Mouse (Mus musculus): ENCODE measurements around the gene Mxd1. TPM values are rescaled to one million over a fixed set of nuclear protein-coding genes. Genes with fewer than 3 reads are reported as not detected.

Mxd1 gene
- total RNA-seq, 4 experiments from 2014 or later, result 2.8 to 4.0 (median 3.2) TPM

DNA sequence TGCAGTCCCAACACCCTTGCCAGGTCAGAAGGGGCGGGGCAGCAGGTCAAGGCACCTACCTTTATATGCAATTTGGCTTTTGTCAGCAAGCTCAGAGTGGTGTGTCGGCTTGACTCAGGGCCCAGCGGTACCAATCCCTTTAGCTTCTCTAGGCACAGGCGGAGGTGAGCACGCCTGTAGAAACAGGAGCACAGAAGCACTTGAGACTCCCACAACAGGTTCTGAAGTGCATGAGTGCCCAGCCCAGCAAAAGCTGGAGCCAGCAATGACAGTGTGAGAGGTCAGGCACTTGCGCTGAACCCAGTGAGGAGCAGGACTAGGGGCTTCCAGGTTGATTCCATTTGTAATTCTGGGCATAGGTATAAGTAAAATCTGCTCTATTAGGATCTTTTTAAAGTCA is 15.9 kb downstream of the Mxd1 start:
- no peak for DNase-seq (ENCODE audit: low spot score in 2 of 2)

DNA sequence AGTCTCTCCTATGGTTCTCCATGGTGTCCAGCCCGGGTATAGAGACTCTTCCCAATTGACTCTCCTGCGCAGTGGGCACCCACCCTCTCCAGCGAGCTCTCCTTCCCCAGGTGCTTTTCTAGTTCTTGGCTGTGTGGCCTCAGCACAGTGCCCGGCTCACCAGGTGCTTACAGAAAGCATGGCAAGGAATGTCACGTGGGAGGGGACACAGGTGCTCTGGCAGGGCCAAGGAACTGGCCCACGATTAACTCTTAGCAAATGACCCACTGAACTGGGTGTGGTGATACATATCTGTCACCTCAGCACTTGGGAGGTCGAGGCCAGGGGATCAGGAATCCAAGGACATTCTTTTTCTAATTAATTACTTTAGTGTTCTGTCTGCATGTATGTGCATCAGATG is 22.8 kb downstream of the Mxd1 start:
- DNase-seq (ENCODE audit: low spot score in 2 of 2), result no peak

DNA sequence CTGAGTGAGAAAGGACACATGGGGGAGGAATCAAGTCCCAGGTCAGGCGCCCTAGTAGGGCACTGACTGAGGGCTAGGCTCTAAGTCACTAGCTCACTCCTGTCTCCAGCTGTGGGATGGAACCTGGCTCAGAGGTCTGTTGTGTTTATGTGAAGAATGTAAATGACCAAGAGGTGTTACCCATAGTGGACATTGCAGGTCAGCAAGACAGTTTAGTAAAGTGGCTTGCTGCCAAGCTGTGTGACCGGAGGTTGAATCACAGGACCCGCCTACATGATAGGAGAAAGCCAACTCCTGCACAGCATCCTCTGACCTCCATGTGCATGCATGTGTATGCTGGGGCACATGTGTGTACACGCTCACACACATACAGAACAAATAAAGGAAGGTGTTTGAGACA is 23.4 kb downstream of the Mxd1 start:
- no peak for DNase-seq (ENCODE audit: low spot score in 2 of 2)

DNA sequence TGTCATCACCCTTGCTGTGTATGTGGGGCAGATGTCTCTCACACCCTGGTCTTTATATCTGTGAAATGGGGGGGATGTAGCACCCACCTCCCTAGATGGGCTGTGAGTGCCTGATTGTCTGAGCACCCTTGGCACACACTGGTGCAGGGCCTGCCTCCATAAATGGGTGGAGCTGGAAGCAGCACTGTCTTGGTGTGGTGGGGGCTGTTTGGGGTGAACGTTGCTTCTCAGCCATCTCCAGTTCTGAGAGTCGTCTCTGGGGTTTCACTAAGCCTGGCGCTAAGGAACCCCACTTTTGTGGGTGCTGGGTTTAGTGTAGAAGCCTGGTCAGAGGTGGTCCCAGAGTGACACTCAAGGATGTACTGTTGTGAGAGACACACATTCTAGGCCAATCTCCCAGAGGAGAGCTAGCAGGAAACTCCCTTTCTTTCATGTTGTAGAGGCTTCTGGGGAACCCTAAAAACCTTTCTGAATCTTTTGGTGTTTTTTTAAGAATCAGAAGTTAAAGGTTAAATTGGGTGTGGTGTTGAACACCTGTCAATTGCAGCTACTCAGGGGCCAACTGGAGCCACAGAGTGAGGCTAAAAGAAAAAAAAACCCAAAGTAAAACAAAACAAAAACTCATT is 24.1 kb downstream of the Mxd1 start:
- DNase-seq (ENCODE audit: low spot score in 2 of 2), result no peak

DNA sequence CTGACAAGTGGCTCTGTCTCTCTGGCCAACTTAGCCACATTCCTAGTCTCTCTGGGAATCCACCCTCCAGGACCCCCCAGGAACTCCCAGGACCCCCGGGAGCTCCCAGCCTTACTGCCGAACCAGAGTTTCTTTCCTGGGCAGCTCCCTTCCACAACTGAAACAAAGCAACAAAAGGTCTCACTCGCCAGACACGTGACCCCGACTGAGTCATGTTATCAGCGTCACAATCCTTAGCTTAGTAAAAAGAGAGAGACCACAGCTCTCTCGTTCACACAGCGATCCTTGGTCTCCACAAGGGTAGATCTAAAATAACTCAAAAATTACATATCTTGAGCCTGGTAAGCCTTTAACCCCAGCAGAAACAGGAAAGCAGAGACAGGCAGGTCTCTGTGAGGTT is 27.2 kb downstream of the Mxd1 start:
- no peak for DNase-seq (ENCODE audit: low spot score in 2 of 2)

DNA sequence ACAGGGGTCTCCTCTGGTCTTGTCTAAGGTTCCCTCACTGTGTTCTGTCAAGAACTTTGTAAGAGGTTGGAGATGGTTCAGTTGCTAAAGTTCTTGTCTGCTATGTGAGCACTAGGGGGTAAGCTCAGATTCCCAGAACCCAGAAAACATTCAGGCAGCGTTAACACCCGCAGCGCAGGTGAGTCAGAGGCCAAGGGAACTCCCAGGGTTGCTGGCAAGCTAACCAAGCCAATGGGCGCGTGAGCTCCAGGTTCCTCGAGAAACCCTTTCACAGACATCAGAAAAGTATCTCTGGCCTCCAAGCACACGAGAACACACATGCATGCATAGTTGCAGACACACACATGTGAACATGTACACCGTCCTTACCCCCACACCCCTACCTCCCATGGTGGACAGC is 28.2 kb downstream of the Mxd1 start:
- DNase-seq (ENCODE audit: low spot score in 2 of 2), result no peak

DNA sequence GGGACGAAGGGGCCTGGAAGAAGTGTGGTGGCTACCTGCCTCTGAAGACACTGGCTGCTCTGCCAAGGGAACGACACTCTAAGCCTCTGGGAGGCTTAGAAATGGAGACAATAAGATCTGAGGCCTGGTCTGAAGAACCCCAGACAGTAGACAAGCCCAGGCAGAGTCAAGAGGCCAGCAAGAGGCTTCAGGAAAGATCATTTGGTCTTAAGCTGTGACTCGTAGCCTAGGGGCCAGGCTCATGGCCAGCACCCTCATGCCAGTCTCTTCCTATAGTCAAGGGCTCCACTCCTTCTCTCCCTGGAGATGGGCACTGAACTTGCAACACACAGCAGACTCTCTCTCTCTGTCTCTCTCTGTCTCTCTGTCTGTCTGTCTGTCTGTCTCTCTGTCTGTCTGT is 28.8 kb downstream of the Mxd1 start:
- DNase-seq (ENCODE audit: low spot score in 2 of 2), result no peak

DNA sequence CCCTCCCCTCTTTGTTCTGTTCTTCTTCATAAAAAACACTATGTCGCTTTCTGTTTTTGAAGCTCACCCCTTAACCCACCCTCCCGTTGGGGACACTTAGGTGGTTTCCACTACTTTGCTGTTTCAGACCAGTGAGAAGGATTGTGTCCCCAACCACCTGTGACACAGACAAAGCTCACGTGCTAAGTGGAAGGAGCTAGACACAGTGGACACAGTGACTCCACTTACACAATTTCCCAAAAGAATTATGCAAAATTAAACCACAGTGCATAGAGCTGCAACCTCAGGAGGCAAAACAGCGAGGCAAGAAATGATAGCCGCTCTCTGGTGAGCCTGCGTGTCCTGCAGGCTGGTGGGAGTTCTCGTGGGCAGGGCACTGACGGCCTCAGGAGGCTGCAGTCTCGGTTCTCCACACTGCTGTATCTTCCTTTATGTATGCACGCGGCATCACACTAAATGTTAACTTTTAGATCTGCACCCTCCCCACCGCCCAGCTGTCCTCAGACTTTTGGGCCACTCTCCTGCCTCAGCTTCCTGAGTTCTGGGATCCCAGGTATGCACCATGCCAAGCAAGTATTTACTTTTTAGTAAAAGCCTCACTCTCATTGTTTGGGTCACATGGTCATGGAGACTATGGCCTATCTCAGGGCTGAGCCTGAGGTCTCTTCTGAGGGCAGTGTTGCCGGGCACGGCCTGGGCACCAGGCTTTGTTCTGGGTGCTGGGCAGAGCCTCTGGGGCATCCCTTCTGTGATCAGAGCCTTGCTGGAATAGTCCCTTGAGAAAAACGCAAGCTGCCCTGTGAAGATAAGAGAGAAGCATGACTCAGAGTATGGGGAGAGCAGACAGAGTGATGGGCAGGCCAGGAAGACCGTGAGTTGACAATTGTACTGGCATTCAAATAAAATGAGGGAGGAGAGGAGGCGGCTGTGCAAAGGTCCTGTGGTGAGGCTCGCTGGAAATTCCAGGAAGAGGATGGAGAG is 29.5 kb downstream of the Mxd1 start:
- no peak for DNase-seq (ENCODE audit: low spot score in 2 of 2)

DNA sequence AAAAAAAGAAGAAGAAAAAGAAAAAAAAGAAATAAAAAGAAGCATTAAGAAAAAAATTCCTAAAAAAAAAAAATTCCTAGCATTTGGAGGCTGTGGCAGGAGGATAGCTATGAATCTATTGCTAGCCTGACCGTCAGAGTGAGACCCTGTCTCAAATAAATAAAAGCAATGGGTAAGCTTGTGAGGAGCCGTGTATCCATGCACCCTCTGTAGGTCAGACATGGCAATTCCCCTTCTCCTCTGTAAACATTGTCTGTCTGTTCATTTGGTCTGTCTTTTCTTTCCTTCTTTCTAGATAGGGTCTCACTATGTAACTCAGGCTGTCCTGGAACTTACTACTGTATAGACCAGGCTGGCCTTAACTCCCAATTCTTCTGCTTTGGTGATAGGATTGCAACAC is 30.5 kb downstream of the Mxd1 start:
- DNase-seq (ENCODE audit: low spot score in 2 of 2), result no peak

DNA sequence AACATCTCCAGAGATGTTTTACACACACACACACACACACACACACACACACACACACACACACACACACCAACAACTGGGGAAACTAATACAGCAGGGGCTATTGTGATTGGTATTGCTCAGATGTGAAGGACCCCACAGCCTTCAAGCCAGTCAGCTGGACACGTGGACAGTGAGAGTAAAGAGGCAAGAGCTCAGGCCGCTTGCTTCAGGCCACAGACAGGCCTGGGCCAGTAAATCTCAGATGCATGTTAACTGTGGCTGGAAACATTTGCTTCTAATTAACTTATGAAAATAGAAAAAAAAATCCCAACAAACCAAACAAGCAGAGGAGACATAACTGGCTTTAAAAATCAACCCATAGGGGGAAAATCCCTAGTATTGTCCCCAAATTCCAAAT is 31.1 kb downstream of the Mxd1 start:
- no peak for DNase-seq (ENCODE audit: low spot score in 2 of 2)

DNA sequence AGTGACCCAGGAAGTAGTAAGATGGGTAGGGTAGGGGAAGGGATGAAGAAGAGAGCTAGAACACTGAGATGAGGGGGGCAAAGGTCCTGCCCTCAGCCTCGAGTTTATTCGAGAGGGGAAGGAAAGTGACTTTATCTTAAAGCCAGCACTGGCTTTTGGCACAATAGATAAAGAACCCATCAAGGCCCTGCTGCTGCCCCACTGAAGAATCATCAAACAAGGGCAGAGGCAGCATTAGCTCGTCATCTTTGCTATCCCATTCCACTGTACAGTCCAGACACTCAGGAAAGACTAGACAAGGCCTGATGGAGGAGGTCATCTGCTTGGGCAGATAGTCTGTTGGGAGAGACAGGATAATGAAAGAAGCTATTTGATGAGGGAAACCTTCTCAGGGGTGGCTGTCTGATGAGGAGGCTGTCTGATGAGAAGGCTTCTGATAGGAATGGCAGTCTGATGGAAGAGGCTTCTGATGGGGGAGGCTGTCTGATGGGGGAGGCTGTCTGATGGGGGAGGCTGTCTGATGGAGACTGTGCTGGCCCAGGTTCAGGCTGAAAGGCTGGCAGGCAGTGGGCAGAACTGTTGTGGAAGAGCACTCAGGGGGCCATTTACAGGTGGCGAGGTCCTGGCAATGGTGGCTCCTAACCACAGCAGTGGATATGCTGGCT is 31.7 kb downstream of the Mxd1 start:
- DNase-seq (ENCODE audit: low spot score in 2 of 2), result no peak

DNA sequence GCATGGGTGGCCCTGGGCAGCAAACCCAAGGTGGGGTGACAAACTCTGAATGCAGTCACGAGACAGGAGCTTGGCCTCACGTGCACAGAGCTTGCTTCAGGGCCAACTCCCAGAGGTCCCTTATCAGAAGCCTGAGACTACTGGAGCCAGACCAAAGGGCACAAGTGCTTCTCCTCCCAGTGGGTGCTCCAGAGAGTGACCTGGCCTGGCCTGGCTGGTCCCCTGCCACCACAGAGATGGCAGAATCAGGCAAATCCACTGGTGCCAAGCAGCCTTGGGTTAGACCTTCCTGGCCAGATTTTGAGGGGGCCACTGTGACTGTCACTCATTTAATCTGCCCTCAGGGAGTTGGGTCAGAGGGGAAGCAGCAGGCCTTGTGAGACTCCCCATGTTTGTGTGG is 32.5 kb downstream of the Mxd1 start:
- no peak for DNase-seq (ENCODE audit: low spot score in 2 of 2)

DNA sequence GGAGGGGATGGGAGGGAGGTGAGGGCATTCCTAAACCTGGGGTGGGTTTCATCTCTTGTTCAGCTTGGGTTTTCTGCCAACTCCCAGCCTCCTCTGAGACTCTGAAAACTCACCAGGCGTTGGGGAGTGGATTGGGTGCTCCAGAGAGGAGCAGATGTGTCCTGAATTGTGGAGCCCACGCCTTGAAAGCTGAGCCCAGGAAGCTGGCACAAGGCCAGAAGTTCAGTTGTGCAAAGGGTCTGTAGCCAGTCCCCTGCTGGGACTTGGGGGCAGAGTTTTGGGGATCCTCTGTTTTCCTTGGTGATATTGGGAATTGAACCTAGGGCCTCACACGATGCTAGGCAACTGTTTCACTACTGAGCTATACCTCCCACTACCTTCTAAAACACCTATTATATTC is 38.8 kb downstream of the Mxd1 start:
- no peak for DNase-seq (ENCODE audit: low spot score in 2 of 2)

DNA sequence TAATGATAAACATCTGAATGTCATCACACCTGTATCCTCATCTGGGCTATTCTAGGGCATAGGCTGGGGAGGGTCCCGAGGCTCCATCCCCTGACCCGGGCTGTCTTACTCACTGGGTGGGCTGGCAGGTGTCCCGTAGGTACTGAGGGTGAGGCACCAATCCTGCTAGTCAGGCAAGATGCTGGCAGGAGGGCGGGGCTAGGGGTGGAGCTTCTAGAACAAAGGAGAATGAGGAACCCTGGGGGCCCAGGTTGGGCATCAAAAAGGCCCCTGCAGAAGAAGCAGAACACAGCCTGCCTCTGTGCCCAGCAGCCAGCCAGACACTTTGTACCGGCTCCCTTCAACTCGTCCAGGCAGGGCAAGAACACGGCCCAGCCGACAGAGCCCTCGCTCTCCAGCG is 41.0 kb downstream of the Mxd1 start, which contains the start of gene Asprv1:
Asprv1 (plus strand) TSS at position 219 of the 400 bp plus-strand sequence.
- DNase-seq (ENCODE audit: low spot score in 2 of 2), result no peak

DNA sequence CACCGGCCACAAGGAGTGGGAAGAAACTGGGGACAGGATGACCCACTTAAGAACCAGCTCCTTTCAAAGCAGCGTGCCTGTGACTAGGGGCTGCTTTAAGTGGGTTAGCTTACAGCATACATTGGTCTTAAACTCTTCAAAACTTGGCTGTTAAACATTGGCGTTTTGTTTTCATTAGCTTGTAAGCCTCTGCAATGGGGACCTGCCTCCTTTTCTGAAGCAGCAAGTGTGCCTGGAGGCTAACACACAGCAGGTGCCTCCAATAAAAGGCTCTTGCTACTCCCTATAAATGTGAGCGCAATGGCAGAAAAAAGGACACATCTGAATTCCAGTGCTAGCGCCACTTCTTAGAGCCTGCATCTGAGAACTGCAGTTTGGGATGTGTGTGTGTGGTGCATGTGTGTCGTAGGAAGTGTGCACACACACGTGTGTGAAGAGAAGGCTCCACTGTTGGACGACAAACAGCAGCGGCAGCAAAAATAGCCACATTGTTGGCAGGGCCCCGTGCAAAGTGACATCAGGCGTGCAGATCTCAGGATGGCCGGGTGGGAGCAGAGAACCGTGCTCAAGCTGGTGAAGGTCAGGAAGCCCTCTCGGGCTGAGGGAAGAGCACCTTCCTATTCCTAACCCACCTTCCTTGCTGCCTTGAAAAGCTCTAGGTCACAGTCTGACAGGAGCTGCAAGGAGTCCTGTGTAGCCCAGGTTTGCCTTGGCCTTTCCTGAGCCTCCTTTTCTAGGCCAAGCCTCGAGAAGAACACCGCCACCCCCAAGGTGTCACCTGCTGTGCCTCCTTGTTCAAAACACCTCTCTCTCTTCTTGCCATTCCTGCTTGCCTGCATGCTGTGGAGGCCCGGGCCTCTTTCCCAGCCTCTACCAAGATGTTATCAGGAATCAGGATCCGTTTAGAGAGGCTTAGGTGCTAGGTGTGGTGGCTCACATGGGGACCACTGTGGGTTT is 44.6 kb downstream of the Mxd1 start:
- DNase-seq (ENCODE audit: low spot score in 2 of 2), result no peak

DNA sequence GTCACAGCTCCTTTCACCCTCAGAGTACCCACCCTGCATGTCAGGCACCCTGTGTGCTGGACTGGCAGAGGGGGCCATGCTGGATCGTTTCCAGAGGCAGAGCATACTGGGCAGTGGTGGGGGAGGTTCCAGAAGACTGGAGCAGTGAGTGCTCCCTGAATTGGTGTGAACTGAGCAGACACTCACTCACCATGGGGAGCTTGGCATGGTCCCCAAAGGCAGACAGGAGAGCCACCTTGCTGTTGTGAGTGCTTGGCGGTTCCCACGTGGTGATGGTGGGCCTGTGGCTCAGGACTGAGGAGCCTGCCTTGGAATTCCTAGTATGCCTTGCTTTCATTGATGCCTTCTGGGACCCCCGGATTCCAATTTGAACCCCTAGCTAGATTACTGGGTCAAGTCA is 45.8 kb downstream of the Mxd1 start:
- no peak for DNase-seq (ENCODE audit: low spot score in 2 of 2)

DNA sequence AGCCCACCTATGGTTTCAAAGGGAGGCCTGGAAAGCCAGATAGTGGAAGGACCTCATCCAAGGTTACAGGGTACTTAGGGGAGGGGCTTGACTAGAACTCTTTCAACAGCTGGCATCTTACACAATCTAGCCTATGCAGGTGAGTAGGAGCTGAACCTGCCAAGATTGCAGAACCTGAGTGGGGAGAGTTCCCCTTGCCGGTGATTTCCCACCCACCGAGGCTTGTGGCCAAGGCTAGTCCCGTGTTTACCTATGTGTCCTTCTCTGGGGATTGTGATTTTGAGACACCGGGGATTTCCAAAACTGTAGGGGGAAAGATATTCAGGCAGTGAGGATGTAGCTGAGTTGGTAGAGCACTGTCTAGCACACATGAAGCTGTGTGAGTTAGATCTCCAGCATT is 53.7 kb downstream of the Mxd1 start:
- DNase-seq (ENCODE audit: low spot score in 2 of 2), result no peak

DNA sequence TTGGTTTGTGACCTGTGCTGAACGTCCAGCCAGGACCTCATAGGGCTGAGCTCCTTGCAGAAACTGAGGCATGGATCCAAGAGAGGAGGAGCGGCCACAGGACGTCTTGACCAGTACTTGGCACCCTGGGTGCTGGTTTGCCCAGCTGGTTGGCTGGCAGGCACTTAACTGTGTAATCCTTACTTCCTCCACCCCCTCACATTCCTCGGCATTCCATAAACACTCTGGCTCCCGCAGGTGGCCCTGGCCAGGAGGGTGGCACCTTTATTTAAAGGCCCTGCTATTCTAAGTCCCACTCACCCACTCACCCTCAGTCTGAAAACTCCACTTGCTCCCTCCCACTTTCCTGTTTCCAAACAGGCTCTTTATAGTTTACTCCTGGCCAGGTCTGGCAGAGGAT is 58.2 kb downstream of the Mxd1 start:
- peak in 1 of 2 experiments; percentile 68 for DNase-seq (ENCODE audit: low spot score in 2 of 2)

DNA sequence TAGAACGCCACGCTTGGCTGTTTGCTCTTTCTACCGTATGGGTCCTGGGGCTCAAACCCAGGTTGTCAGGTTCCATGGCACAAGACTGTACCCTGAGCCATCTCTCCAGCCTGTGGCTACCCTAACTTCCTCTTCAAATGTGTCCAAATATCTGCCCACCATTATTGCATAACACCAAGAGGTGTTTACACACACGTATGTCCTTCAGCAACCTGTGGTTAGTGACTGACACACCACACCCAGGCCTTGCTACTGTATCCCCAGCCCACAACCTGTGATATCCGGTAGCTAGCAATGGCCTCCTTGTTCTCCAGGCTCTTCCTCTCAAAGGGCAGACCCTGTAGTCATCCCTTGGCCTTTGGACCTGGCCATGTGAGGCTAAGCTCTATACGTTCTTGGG is 59.7 kb downstream of the Mxd1 start:
- DNase-seq (ENCODE audit: low spot score in 2 of 2), result no peak

DNA sequence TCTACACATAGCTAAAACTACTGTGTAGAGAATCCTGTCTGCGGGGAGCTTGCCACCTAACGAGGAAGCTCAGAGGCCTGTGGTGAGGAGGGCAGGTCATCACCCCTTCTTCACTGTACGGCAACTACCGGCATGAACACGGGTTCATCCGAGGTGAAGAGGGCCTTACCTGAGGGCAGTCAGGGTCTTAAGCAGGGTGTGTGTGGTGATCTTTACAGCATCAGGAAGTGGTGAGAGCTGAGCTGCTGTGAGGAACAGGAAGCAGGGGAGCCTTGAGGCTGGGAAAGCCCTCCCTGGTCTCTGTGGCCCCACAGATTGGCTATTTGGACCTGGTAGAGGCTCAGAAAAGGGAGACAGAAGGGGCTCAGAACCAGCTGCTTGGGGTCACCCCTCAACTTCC is 61.5 kb downstream of the Mxd1 start:
- no peak for DNase-seq (ENCODE audit: low spot score in 2 of 2)

DNA sequence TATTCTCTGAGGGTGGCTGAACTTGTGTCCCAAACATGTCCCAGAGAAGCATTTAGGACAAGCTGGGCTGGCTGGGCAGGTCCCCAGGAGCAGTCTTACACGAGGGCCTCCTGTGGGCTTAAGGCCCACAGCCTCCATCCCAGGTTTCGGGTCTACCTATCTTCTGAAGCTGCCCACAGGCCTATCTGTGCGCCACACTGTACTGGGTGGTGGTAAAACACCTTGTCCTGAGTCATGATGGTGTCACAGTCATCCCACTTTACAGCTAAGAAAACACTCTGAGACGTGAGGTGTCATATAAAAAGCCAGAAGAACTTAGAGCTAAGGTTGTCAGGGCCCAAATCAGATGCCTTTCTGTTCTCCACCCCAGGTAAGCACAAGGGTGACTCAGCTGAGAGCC is 62.7 kb downstream of the Mxd1 start:
- no peak for DNase-seq (ENCODE audit: low spot score in 2 of 2)

All from gastrocnemius, adult 8-10 months (tissue).